Mouse (Mus musculus) frontal cortex, postnatal 14 days (tissue): ENCODE data around the gene Dmrta1.
A peak's percentile ranks its signal among the peaks of the same experiment; 100 is the strongest.
"Not testable (repeated sequence)": the region's sequence is repeated elsewhere in the genome, so short reads cannot be mapped to it uniquely, and the experiment has no call there.

Experiments used
- DNase-seq, 2 experiments: peaks; one replicate each; pipeline ENCODE4 v3.0.0; 2022; ENCODE audit warnings: low spot score in 2 of 2

Dmrta1 gene

GRCm38 (mm10) chr4:89679195-89679594 is at the start of gene Dmrta1:
Gene Dmrta1 (plus strand): TSS chr4:89679436.
- DNase-seq: no peak

GRCm38 (mm10) chr4:89630374-89631079 is 48.7 kb upstream of the Dmrta1 start:
- no peak for DNase-seq

GRCm38 (mm10) chr4:89631560-89631959 is 47.7 kb upstream of the Dmrta1 start:
- DNase-seq: no peak

- no peak for DNase-seq
Measured at GRCm38 (mm10) chr4:89638651-89639050, 40.6 kb upstream of the Dmrta1 start.

GRCm38 (mm10) chr4:89644235-89645115 is 34.8 kb upstream of the Dmrta1 start:
- DNase-seq: no peak

- DNase-seq: no peak
Measured at GRCm38 (mm10) chr4:89650352-89651311, 28.6 kb upstream of the Dmrta1 start.

- no peak for DNase-seq
Measured at GRCm38 (mm10) chr4:89651312-89651686, 27.9 kb upstream of the Dmrta1 start.

- no peak for DNase-seq
Measured at GRCm38 (mm10) chr4:89651779-89652178, 27.5 kb upstream of the Dmrta1 start.

GRCm38 (mm10) chr4:89663406-89663805 is 15.8 kb upstream of the Dmrta1 start:
- no peak for DNase-seq

- DNase-seq: no peak
Measured at GRCm38 (mm10) chr4:89674711-89675110, 4.5 kb upstream of the Dmrta1 start.

- DNase-seq: no peak
Measured at GRCm38 (mm10) chr4:89677903-89678302, 1.3 kb upstream of the Dmrta1 start.

- DNase-seq: no peak
Measured at GRCm38 (mm10) chr4:89678713-89679112, 523 bp upstream of the Dmrta1 start.

GRCm38 (mm10) chr4:89687961-89688803 is 8.9 kb downstream of the Dmrta1 start:
- peak; percentile 6 to 10 for DNase-seq

- DNase-seq: no peak
Measured at GRCm38 (mm10) chr4:89688804-89689497, 9.7 kb downstream of the Dmrta1 start.

GRCm38 (mm10) chr4:89691936-89692335 is 12.7 kb downstream of the Dmrta1 start:
- no peak for DNase-seq

GRCm38 (mm10) chr4:89692780-89693179 is 13.5 kb downstream of the Dmrta1 start:
- DNase-seq: no peak

- DNase-seq: no peak
Measured at GRCm38 (mm10) chr4:89695589-89695988, 16.4 kb downstream of the Dmrta1 start.

- no peak for DNase-seq
Measured at GRCm38 (mm10) chr4:89697951-89698350, 18.7 kb downstream of the Dmrta1 start.

GRCm38 (mm10) chr4:89723526-89724190 is 44.4 kb downstream of the Dmrta1 start:
- DNase-seq: not testable (repeated sequence)
